Mouse (Mus musculus) heart, adult 2 months (tissue): ENCODE data around the gene Cntn5. TPM values are rescaled to one million over a fixed set of nuclear protein-coding genes. Genes with fewer than 3 reads are reported as not detected.

Source experiments
- DNase-seq, 2 experiments: peaks; one replicate each; pipeline ENCODE4 v3.0.0; 2021
- H3K27ac ChIP-seq: fragments of 200-600 bp; 2 replicates; pipeline ENCODE4 v1.8.1; 2022
- H3K27me3 ChIP-seq: fragments of 200-500 bp; 2 replicates; pipeline ENCODE4 v1.6.1; 2012; ENCODE audit warnings: mild to moderate bottlenecking, low read length, inconsistent platforms, mixed read lengths; ENCODE audit not compliant: control insufficient read depth, insufficient read depth
- H3K36me3 ChIP-seq: fragments of 200-500 bp; 2 replicates; pipeline ENCODE4 v1.6.1; 2012; ENCODE audit warnings: low read length, inconsistent platforms; ENCODE audit not compliant: control insufficient read depth, insufficient read depth
- H3K4me1 ChIP-seq: fragments of 200-500 bp; 2 replicates; pipeline ENCODE4 v1.6.1; 2011; ENCODE audit warnings: low read length; ENCODE audit not compliant: control insufficient read depth, insufficient read depth
- H3K4me3 ChIP-seq: fragments of 200-600 bp; 2 replicates; pipeline ENCODE4 v1.8.1; 2022
- H3K79me2 ChIP-seq: fragments of 200-500 bp; replicated peaks from 2 replicates; pipeline ENCODE4 v1.6.1; 2012; ENCODE audit warnings: mild to moderate bottlenecking, inconsistent platforms, low read length, moderate library complexity, mixed read lengths; ENCODE audit not compliant: control insufficient read depth, insufficient read depth
- H3K9ac ChIP-seq: fragments of 200-500 bp; 2 replicates; pipeline ENCODE4 v1.6.1; 2012; ENCODE audit warnings: low read depth, mild to moderate bottlenecking, control low read depth, inconsistent platforms, low read length, mixed read lengths
- CTCF ChIP-seq: fragments of 200-600 bp; IDR thresholded peaks from 2 replicates; pipeline ENCODE4 v1.8.1; 2022; ENCODE audit warnings: antibody characterized with exemption, mild to moderate bottlenecking, moderate library complexity
- EP300 ChIP-seq: fragments of 200-500 bp; IDR thresholded peaks from 2 replicates; pipeline ENCODE4 v1.6.1; 2011; ENCODE audit warnings: low read depth, low read length, control low read depth; ENCODE audit not compliant: insufficient read depth
- POLR2A ChIP-seq: fragments of 200-500 bp; IDR thresholded peaks from 2 replicates; pipeline ENCODE4 v1.6.1; 2011; ENCODE audit warnings: mild to moderate bottlenecking, low read depth, low read length, control low read depth; ENCODE audit not compliant: insufficient read depth
- WGBS: fragments of 180-500 bp; shearing (Covaris S2); methylation state at CpG from one replicate; pipeline ENCODE4 v1.1.7; 2018; 5-methylcytosine and 5-hydroxymethylcytosine counted together
- intact Hi-C: fragments of 180-260 bp; cut with DNase I; formaldehyde crosslinking; loops from one replicate; pipeline ENCODE4 v1.15.1; 2025
- polyA plus RNA-seq: library from polyadenylated mRNA; depleted of rRNA; stranded (reverse); fragments of >200 nt; gene quantifications from 2 replicates; pipeline ENCODE4 v1.2.3, GENCODE M21; 2012
- total RNA-seq, 2 experiments: library from RNA; stranded (reverse); gene quantifications; 2 replicates each; pipeline ENCODE4 v1.2.3; 2021

The Cntn5 gene
- total and polyA plus RNA-seq, 3 experiments: 0.21 to 0.48 (median 0.29) TPM

- intact Hi-C loops: no loop called here
- DNase-seq: no peak
- 53% methylated on average over 5 of the region's 5 CpGs for WGBS
- TF ChIP-seq POLR2A (no peak), CTCF (no peak), EP300 (no peak)
- Histone ChIP-seq H3K9ac (no peak overlapping the region), H3K79me2 (no peaks in the 10 kb centered on the region), H3K4me1 (no peaks in the 10 kb centered on the region), H3K4me3 (no peak overlapping the region), H3K27me3 (no peaks in the 10 kb centered on the region), H3K36me3 (no peaks in the 10 kb centered on the region), H3K27ac (no peak overlapping the region)
Observed at GRCm38 (mm10) chr9:10532248-10532647, 372.3 kb downstream of the Cntn5 start.

GRCm38 (mm10) chr9:10531087-10531486 is 373.5 kb downstream of the Cntn5 start:
- no peak for TF ChIP-seq POLR2A
- no peak for TF ChIP-seq CTCF
- no peak for TF ChIP-seq EP300
- no peak for DNase-seq
- no peaks in the 10 kb centered on the region for H3K27me3 ChIP-seq
- no peaks in the 10 kb centered on the region for H3K36me3 ChIP-seq
- no peaks in the 10 kb centered on the region for H3K79me2 ChIP-seq
- no peak overlapping the region for H3K27ac ChIP-seq
- 65% methylated on average over 2 of the region's 2 CpGs for WGBS
- H3K4me3 ChIP-seq: no peak overlapping the region
- intact Hi-C loops: no loop called here
- no peak overlapping the region for H3K9ac ChIP-seq
- no peaks in the 10 kb centered on the region for H3K4me1 ChIP-seq

GRCm38 (mm10) chr9:10529528-10529927 is 375.0 kb downstream of the Cntn5 start:
- Histone ChIP-seq H3K27me3 (no peaks in the 10 kb centered on the region), H3K36me3 (no peaks in the 10 kb centered on the region), H3K4me1 (no peaks in the 10 kb centered on the region), H3K9ac (no peak overlapping the region), H3K4me3 (no peak overlapping the region), H3K79me2 (no peaks in the 10 kb centered on the region), H3K27ac (no peak overlapping the region)
- no peak for DNase-seq
- intact Hi-C loops: no loop called here
- TF ChIP-seq CTCF: no peak
- TF ChIP-seq POLR2A: no peak
- TF ChIP-seq EP300: no peak
- 81% methylated on average over 4 of the region's 4 CpGs for WGBS

- WGBS: 76% methylated on average over 1 of the region's 1 CpGs
- TF ChIP-seq POLR2A (no peak), EP300 (no peak), CTCF (no peak)
- Histone ChIP-seq H3K79me2 (no peaks in the 10 kb centered on the region), H3K36me3 (no peaks in the 10 kb centered on the region), H3K27me3 (no peaks in the 10 kb centered on the region), H3K4me3 (no peak overlapping the region), H3K4me1 (no peaks in the 10 kb centered on the region), H3K9ac (no peak overlapping the region), H3K27ac (no peak overlapping the region)
- DNase-seq: no peak
- intact Hi-C loops: no loop called here
Observed at GRCm38 (mm10) chr9:10529113-10529512, 375.5 kb downstream of the Cntn5 start.

GRCm38 (mm10) chr9:10528692-10529091 is 375.9 kb downstream of the Cntn5 start:
- intact Hi-C loops: no loop called here
- no peaks in the 10 kb centered on the region for H3K27me3 ChIP-seq

GRCm38 (mm10) chr9:10525915-10526667 is 378.5 kb downstream of the Cntn5 start:
- Histone ChIP-seq H3K27ac (no peak overlapping the region), H3K4me3 (no peak overlapping the region), H3K79me2 (no peaks in the 10 kb centered on the region), H3K4me1 (no peaks in the 10 kb centered on the region), H3K36me3 (no peaks in the 10 kb centered on the region), H3K27me3 (no peaks in the 10 kb centered on the region), H3K9ac (no peak overlapping the region)
- no peak for TF ChIP-seq EP300
- no peak for TF ChIP-seq POLR2A
- TF ChIP-seq CTCF: no peak
- WGBS: 72% methylated on average over 7 of the region's 7 CpGs
- no peak for DNase-seq
- intact Hi-C loops: no loop called here

More at GRCm38 (mm10) chr9:10528692-10529091, 375.9 kb downstream of the Cntn5 start:
- TF ChIP-seq CTCF (no peak), EP300 (no peak), POLR2A (no peak)
- no peaks in the 10 kb centered on the region for H3K36me3 ChIP-seq
- H3K79me2 ChIP-seq: no peaks in the 10 kb centered on the region
- H3K4me3 ChIP-seq: no peak overlapping the region
- H3K27ac ChIP-seq: no peak overlapping the region
- no peak for DNase-seq
- no peaks in the 10 kb centered on the region for H3K4me1 ChIP-seq
- 66% methylated on average over 5 of the region's 5 CpGs for WGBS
- no peak overlapping the region for H3K9ac ChIP-seq
